Mouse (Mus musculus): Measurements from ENCODE around the gene Ilkap. TPM values are rescaled to one million over a fixed set of nuclear protein-coding genes. Genes with fewer than 3 reads are reported as not detected.

Gene Ilkap
- polyA plus RNA-seq, 1 experiment from 2014 or later = 153 TPM

DNA sequence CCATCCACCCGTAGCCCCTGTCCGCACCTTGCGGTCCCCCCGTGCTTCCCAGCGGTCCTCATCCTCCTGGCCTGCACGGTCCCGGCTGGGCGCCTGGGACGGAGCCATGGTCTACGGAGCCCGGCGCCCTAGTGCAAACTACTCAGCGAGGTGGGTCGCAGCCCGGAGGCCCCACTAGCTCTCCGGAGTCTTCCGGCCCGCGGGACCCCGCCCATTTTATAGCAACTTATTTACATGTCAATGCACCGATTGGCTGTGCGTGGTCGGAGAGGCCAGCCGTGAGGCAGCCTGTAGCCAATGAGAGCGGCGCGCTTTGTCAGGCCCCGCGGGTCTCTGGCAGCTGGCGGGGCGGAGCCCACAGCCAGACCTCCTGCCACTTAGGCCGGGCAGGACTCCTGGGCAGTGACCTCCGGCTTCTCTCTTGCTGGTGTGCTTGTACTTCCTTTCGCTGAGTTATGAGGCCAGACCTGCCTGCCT, 14.5 kb upstream of the Ilkap start:
- H3K4me2 ChIP-seq (replicated peaks) = peak overlapping the region; percentile 88
- H3K27me3 ChIP-seq = no peaks in the 10 kb centered on the region
- no peaks in the 10 kb centered on the region for H3K36me3 ChIP-seq
- peak overlapping the region; percentile 82 for H3K4me3 ChIP-seq
- H3K27ac ChIP-seq (replicated peaks) = peak overlapping the region; percentile 99
- under 1% methylated on average over 34 of the region's 34 CpGs for WGBS
- no peaks in the 10 kb centered on the region for H3K9me3 ChIP-seq
- ATAC-seq (ENCODE audit: low FRiP score, low read depth) = peak; percentile 89
- peak overlapping the region; percentile 93 for H3K9ac ChIP-seq (replicated peaks)
- H3K4me1 ChIP-seq = peaks cover 50% of the 10 kb centered on the region

DNA sequence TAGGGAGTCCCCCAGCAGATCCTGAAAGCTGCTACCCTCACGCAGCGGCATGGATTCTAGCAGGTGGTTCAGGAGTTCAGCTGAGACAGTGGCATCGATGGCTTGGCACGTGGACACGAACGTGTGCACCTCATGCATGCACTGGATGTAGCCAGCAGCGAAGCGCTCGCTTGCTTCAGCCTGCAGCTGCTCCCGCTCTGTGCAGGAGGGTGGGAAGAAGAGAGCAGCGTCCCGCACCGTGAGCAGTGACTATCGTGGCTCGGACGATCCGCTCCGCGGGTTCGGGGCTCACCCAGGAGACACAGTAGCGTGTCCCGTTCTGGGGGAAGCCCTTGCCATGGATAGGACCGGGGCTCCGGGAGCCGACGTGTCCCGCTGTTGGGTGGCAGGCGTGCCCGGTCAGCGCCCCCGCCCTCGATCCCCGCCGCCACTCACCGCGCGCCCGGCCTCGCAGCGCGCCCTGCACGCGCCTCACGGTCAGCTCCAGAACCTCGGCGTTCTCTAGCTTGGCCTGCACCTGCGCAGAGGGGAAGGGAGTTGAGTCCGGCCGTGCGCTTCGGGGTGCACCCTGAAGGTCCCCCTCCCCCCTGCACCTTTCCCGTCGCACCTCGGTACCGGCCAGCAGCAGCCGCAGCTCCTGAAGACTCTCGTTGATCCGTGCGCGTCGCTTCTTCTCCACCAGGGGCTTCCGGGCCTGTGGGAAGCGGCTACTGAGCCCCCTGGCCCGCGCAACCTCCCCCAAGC, 13.8 kb upstream of the Ilkap start:
- 2% methylated on average over 59 of the region's 65 CpGs for WGBS
- ATAC-seq (ENCODE audit: low FRiP score, low read depth) = peak; percentile 24
- H3K4me2 ChIP-seq (replicated peaks) = peak overlapping the region; percentile 88
- H3K4me1 ChIP-seq = peaks cover 50% of the 10 kb centered on the region
- peak overlapping the region; percentile 82 for H3K4me3 ChIP-seq
- H3K9me3 ChIP-seq = no peaks in the 10 kb centered on the region
- H3K27ac ChIP-seq (replicated peaks) = peak overlapping the region; percentile 99
- peak overlapping the region; percentile 93 for H3K9ac ChIP-seq (replicated peaks)
- no peaks in the 10 kb centered on the region for H3K27me3 ChIP-seq
- H3K36me3 ChIP-seq = no peaks in the 10 kb centered on the region

DNA sequence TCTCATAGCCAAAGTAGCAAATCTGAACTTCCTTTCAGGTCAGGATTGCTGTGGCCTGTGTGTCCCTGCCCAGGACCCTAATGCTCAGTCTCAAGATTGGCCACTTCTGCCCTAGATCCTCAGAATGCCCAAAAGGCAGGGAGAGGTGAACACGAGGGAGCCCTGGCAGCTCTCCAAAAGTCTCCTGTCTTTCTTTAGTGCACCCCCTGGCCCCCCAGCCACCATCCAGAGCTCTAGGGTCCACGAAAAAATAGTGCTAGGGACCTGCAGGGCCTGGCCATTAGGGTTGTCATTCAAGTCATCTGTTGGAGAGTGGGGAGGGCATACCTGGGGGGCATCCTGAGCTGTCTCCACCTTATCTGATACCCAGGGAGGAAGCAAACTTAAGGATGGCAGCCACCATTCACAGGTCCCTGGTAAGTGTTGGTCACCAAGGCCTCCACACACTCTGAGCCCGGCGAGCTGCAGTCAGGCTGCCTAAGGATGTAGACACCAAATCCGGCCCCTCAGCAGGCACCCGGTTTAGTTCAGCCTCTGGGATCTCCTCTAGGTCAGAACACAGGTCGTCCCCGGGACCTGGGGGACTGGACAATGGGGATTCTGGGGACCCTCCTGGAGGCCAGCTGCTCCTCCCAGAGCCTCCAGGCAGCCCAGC, 13.1 kb upstream of the Ilkap start:
- no peak for ATAC-seq (ENCODE audit: low FRiP score, low read depth)
- WGBS = 49% methylated on average over 8 of the region's 8 CpGs
- H3K9me3 ChIP-seq = no peaks in the 10 kb centered on the region
- no peaks in the 10 kb centered on the region for H3K27me3 ChIP-seq
- H3K27ac ChIP-seq (replicated peaks) = peak overlapping the region; percentile 99
- peaks cover 47% of the 10 kb centered on the region for H3K4me1 ChIP-seq
- peak overlapping the region; percentile 82 for H3K4me3 ChIP-seq
- peak overlapping the region; percentile 93 for H3K9ac ChIP-seq (replicated peaks)
- peak overlapping the region; percentile 88 for H3K4me2 ChIP-seq (replicated peaks)
- H3K36me3 ChIP-seq = no peaks in the 10 kb centered on the region

DNA sequence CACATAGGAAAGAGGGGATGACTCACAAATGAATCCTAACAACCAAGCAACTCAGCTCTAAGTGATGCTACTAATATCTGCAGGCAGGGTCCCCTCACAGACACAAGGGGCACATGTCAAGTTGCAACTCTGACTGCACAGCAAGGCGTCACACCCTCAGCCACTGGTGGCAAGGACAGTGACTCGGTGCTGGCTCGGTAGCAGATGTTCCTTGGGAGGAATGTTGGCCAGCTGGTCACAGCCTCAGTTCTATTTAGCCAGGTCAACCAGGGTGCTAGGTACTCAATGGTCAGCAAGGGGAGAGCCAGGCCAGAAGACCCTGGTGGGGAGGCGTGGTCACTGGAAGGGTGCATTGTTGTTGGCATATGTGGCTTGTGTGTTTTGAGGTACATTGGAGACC, 9.2 kb upstream of the Ilkap start:
- no peak for ATAC-seq (ENCODE audit: low FRiP score, low read depth)
- no peak overlapping the region for H3K9ac ChIP-seq (replicated peaks)
- H3K36me3 ChIP-seq = no peaks in the 10 kb centered on the region

DNA sequence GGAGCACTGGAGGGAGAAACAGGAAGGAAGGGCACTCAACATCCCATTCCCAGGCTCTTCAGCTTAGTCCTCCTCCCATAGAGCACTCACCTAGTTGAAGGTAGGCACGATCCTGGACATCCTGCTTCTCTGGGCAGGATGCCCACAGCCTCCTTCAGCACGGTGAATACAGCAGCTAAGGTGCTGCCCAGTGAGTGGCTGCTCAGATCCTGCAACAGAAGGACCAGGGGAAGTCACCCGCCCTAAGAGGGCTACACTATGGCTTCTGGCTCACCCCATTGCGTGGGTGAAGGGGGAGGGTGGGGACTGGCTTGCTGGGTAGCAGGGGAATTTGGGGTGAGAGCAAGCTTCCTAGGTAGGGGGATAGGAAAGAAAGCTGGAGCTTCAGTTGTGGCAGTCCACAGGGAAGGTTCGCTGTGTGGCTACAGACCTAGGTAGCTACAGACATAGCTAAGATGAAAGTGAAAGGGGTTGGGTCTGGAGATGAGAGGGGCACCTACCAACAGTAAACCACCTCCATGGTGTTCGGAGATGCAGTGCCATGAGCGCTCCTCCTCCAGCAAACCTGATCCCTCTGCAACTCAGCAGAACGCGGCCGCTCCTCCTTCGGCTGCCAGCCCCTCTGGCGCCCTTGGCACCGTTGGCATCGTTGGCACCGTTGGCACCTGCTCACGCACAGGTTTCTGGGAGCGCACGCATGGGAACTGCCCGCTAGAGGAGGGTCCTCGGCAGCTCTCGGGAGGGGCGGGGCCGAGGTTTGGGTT, 7.0 kb upstream of the Ilkap start:
- peaks cover 14% of the 10 kb centered on the region for H3K27me3 ChIP-seq
- ATAC-seq (ENCODE audit: low FRiP score, low read depth) = no peak
- no peak overlapping the region for H3K9ac ChIP-seq (replicated peaks)
- WGBS = 68% methylated on average over 23 of the region's 23 CpGs
- no peaks in the 10 kb centered on the region for H3K9me3 ChIP-seq
- H3K36me3 ChIP-seq = no peaks in the 10 kb centered on the region
- no peak overlapping the region for H3K4me3 ChIP-seq
- H3K4me1 ChIP-seq = peaks cover 3% of the 10 kb centered on the region; the same call in 1 of the 2 replicates
- H3K27ac ChIP-seq (replicated peaks) = no peak overlapping the region
- H3K4me2 ChIP-seq (replicated peaks) = no peak overlapping the region

More for the DNA sequence above, 9.2 kb upstream of the Ilkap start:
- peaks cover 10% of the 10 kb centered on the region for H3K27me3 ChIP-seq
- H3K4me1 ChIP-seq = peaks cover 22% of the 10 kb centered on the region
- WGBS = 88% methylated on average over 4 of the region's 4 CpGs
- H3K27ac ChIP-seq (replicated peaks) = no peak overlapping the region
- no peak overlapping the region for H3K4me2 ChIP-seq (replicated peaks)
- no peaks in the 10 kb centered on the region for H3K9me3 ChIP-seq
- H3K4me3 ChIP-seq = no peak overlapping the region

DNA sequence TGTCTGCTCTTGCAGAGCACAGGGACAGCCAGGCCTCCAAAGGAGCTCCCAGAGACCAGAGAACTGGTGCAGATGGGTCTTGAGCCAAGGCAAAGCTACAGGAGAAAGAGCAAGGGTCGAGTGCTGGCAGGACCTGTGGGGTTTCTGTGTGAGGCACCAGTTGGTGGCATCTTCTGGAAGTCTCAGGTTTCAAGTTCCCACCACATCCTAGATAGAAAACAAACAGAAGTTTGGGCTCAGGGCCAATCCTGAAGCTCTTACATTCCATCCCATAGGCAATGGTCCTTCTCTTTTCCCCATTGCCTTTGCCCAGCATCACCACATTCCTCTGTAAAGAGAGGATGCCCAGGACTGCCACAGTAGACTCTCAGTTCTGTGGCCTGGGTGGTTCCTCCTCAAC, 6.4 kb upstream of the Ilkap start:
- Histone ChIP-seq H3K9me3 (no peaks in the 10 kb centered on the region), H3K4me1 (no peaks in the 10 kb centered on the region), H3K27me3 (peaks cover 14% of the 10 kb centered on the region), H3K36me3 (no peaks in the 10 kb centered on the region), H3K27ac (replicated peaks) (no peak overlapping the region), H3K4me2 (replicated peaks) (no peak overlapping the region), H3K4me3 (no peak overlapping the region), H3K9ac (replicated peaks) (no peak overlapping the region)
- WGBS = 35% methylated on average over 1 of the region's 1 CpGs
- no peak for ATAC-seq (ENCODE audit: low FRiP score, low read depth)

DNA sequence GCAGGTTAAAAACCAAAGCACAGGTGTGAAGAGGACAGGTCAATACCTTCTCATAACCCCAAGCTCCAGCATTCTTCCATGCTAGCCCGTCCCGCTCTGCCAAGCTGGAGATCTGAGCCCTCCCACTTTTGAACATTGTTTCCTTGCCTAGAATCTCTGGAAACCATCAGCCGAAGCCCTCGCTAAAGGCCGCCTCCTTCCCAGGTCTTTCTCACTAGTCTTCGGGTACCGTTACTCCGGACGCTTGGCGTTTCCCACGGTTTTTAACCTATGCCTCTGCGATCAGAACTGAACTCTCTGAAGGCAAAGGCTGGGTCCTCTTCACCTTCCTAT, 722 bp downstream of the Ilkap start:
- Histone ChIP-seq H3K27me3 (0 out of 2 replicates have a peak, but pooled peaks cover 4% of the 10 kb centered on the region), H3K9me3 (no peaks in the 10 kb centered on the region), H3K27ac (replicated peaks) (peak overlapping the region; percentile 89), H3K4me3 (peak overlapping the region; percentile 93), H3K36me3 (peaks cover 17% of the 10 kb centered on the region), H3K4me1 (peaks cover 24% of the 10 kb centered on the region), H3K9ac (replicated peaks) (peak overlapping the region; percentile 92), H3K4me2 (replicated peaks) (peak overlapping the region; percentile 93)
- 2% methylated on average over 12 of the region's 12 CpGs for WGBS
- no peak for ATAC-seq (ENCODE audit: low FRiP score, low read depth)

DNA sequence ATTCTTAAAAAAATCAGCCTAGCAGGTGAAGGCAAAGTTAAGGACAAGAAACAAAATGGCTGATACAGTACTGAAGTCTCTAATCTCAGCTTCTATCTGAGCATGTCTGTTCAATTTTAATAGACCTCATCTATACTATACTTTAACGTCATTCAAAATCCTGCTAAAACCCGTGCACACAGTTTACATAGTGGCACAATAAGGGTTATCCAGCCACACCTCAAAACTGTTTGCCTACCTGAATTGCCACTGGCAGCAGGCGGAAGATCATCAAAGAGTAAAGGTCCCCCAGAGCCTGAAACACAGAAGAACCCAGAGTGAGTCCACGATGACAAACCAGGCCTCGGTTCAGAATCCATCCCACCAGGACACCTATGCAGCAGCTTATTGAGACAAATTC, 8.2 kb downstream of the Ilkap start:
- H3K27me3 ChIP-seq = no peaks in the 10 kb centered on the region
- no peak overlapping the region for H3K27ac ChIP-seq (replicated peaks)
- no peak overlapping the region for H3K9ac ChIP-seq (replicated peaks)
- WGBS = 97% methylated on average over 5 of the region's 5 CpGs
- H3K36me3 ChIP-seq = peaks cover 79% of the 10 kb centered on the region
- H3K4me3 ChIP-seq = no peak overlapping the region
- 0 out of 2 replicates have a peak, but pooled peaks cover 3% of the 10 kb centered on the region for H3K4me1 ChIP-seq
- no peak overlapping the region for H3K4me2 ChIP-seq (replicated peaks)
- ATAC-seq (ENCODE audit: low FRiP score, low read depth) = no peak
- H3K9me3 ChIP-seq = no peaks in the 10 kb centered on the region

DNA sequence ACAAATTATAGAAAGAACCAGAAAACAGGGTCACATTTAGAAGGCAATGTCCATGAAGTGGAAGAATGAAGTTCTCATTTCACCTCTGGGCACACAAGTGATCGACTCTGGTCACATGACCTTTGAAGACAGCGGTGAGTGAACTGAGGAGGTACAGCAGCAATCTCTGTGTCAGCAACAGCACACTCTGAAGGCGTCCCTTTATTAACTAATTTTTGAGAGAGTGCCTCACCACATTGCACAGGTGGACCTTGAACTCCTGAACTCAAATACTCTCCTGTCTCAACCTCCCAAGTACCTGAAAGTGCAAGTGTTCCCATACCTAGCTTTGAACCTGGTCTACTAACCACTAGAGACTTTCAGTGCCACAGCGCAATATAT, 17.5 kb downstream of the Ilkap start:
- no peaks in the 10 kb centered on the region for H3K27me3 ChIP-seq
- H3K9me3 ChIP-seq = no peaks in the 10 kb centered on the region
- ATAC-seq (ENCODE audit: low FRiP score, low read depth) = no peak

DNA sequence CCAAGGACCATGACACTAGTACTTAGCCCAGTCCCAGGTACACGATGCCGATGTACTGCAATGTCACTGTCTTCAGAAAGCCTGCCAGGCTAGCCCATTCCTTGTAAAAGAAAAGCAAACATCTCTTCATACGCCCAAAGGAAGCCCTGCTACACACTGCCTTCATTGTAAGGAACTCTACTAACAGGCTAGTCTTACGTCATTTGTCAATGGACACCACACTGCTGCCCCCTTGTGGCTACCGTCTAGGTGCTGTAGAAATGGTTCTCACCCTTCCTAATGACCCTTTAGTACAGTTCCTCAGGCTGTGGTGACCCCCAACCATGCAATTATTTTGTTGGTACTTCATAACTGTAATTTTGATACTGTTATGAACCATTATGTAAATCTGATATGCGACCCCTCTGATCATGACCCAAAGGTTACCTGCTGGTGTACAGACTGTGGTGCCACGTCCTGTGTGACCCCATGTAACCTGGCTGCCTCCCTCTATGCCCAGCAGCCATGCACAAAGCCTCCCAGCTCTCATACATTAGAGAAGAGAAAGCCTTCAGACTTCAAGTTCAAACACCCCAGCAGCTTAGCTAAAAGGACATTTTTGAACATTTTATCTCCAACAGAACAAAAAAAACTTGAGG, 18.0 kb downstream of the Ilkap start:
- Histone ChIP-seq H3K4me1 (no peaks in the 10 kb centered on the region), H3K4me3 (no peak overlapping the region), H3K9ac (replicated peaks) (no peak overlapping the region), H3K27me3 (no peaks in the 10 kb centered on the region), H3K9me3 (no peaks in the 10 kb centered on the region), H3K4me2 (replicated peaks) (no peak overlapping the region), H3K27ac (replicated peaks) (no peak overlapping the region), H3K36me3 (peaks cover 96% of the 10 kb centered on the region)
- 0 out of 2 replicates have a peak, but pooled peaks have one; percentile 47 for ATAC-seq (ENCODE audit: low FRiP score, low read depth)
- 67% methylated on average over 7 of the region's 7 CpGs for WGBS

More for the DNA sequence above, 17.5 kb downstream of the Ilkap start:
- Histone ChIP-seq H3K4me1 (no peaks in the 10 kb centered on the region), H3K27ac (replicated peaks) (no peak overlapping the region), H3K4me2 (replicated peaks) (no peak overlapping the region), H3K4me3 (no peak overlapping the region), H3K36me3 (peaks cover 95% of the 10 kb centered on the region), H3K9ac (replicated peaks) (no peak overlapping the region)
- WGBS = 96% methylated on average over 4 of the region's 4 CpGs

DNA sequence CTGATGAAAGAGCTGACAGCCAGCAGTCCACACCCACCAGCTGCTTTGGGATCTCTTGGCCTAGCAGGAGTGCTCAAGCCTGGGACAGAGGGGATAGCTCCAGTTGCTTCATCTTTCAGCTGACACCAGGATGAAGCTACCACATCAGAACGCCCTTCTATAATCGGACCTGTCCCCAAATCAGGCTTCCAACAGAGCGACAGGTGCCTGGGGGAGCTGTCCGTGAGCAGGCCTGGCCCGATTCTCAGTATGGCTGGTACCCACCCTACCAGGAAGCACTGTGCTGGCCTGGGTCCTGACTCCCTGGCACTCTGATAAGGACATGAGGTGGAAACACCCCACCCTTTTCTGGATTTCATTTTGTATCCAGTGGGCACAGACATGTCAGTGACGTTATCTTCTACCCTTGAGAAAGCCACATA, 25.2 kb downstream of the Ilkap start:
- no peaks in the 10 kb centered on the region for H3K27me3 ChIP-seq
- no peak for ATAC-seq (ENCODE audit: low FRiP score, low read depth)
- H3K9me3 ChIP-seq = no peaks in the 10 kb centered on the region
- no peak overlapping the region for H3K9ac ChIP-seq (replicated peaks)
- no peak overlapping the region for H3K4me2 ChIP-seq (replicated peaks)
- H3K4me3 ChIP-seq = no peak overlapping the region
- H3K36me3 ChIP-seq = peaks cover 91% of the 10 kb centered on the region
- no peaks in the 10 kb centered on the region for H3K4me1 ChIP-seq
- WGBS = 94% methylated on average over 6 of the region's 6 CpGs
- H3K27ac ChIP-seq (replicated peaks) = no peak overlapping the region

Measured in midbrain, embryonic 12.5 days (tissue).